Mouse (Mus musculus): ENCODE data around the gene Srpk2.
"Not testable (repeated sequence)": the region's sequence is repeated elsewhere in the genome, so short reads cannot be mapped to it uniquely, and the experiment has no call there.

Srpk2 gene

GRCm38 (mm10) chr5:23672136-23672535 is 12.3 kb downstream of the Srpk2 start:
- DNase-seq (ENCODE audit: low spot score): peak; percentile 84

- no peak for DNase-seq (ENCODE audit: low spot score)
Observed at GRCm38 (mm10) chr5:23670880-23671279, 13.5 kb downstream of the Srpk2 start.

- peak; percentile 50 for DNase-seq (ENCODE audit: low spot score)
Observed at GRCm38 (mm10) chr5:23665906-23666305, 18.5 kb downstream of the Srpk2 start.

- no peak for DNase-seq (ENCODE audit: low spot score)
Observed at GRCm38 (mm10) chr5:23661191-23661590, 23.2 kb downstream of the Srpk2 start.

- no peak for DNase-seq (ENCODE audit: low spot score)
Observed at GRCm38 (mm10) chr5:23658017-23658416, 26.4 kb downstream of the Srpk2 start.

GRCm38 (mm10) chr5:23656590-23656989 is 27.8 kb downstream of the Srpk2 start:
- DNase-seq (ENCODE audit: low spot score): peak; percentile 44

GRCm38 (mm10) chr5:23655030-23655429 is 29.4 kb downstream of the Srpk2 start:
- peak; percentile 75 for DNase-seq (ENCODE audit: low spot score)

- no peak for DNase-seq (ENCODE audit: low spot score)
Observed at GRCm38 (mm10) chr5:23652326-23652725, 32.1 kb downstream of the Srpk2 start.

- DNase-seq (ENCODE audit: low spot score): no peak
Observed at GRCm38 (mm10) chr5:23651786-23652185, 32.6 kb downstream of the Srpk2 start.

- DNase-seq (ENCODE audit: low spot score): no peak
Observed at GRCm38 (mm10) chr5:23650504-23650903, 33.9 kb downstream of the Srpk2 start.

GRCm38 (mm10) chr5:23649246-23649645 is 35.2 kb downstream of the Srpk2 start:
- no peak for DNase-seq (ENCODE audit: low spot score)

- DNase-seq (ENCODE audit: low spot score): no peak
Observed at GRCm38 (mm10) chr5:23645671-23646070, 38.7 kb downstream of the Srpk2 start.

- DNase-seq (ENCODE audit: low spot score): not testable (repeated sequence)
Observed at GRCm38 (mm10) chr5:23639193-23639592, 45.2 kb downstream of the Srpk2 start.

GRCm38 (mm10) chr5:23638023-23638422 is 46.4 kb downstream of the Srpk2 start:
- DNase-seq (ENCODE audit: low spot score): no peak

GRCm38 (mm10) chr5:23637337-23637736 is 47.1 kb downstream of the Srpk2 start:
- no peak for DNase-seq (ENCODE audit: low spot score)

- no peak for DNase-seq (ENCODE audit: low spot score)
Observed at GRCm38 (mm10) chr5:23631490-23631889, 52.9 kb downstream of the Srpk2 start.

- peak; percentile 51 for DNase-seq (ENCODE audit: low spot score)
Observed at GRCm38 (mm10) chr5:23627221-23627620, 57.2 kb downstream of the Srpk2 start.

- no peak for DNase-seq (ENCODE audit: low spot score)
Observed at GRCm38 (mm10) chr5:23626173-23626572, 58.2 kb downstream of the Srpk2 start.

- no peak for DNase-seq (ENCODE audit: low spot score)
Observed at GRCm38 (mm10) chr5:23620621-23621020, 63.8 kb downstream of the Srpk2 start.

- DNase-seq (ENCODE audit: low spot score): no peak
Observed at GRCm38 (mm10) chr5:23618656-23619055, 65.8 kb downstream of the Srpk2 start.

- peak; percentile 71 for DNase-seq (ENCODE audit: low spot score)
Observed at GRCm38 (mm10) chr5:23617104-23617415, 67.4 kb downstream of the Srpk2 start.

- DNase-seq (ENCODE audit: low spot score): peak; percentile 84
Observed at GRCm38 (mm10) chr5:23616270-23617103, 67.9 kb downstream of the Srpk2 start.

- no peak for DNase-seq (ENCODE audit: low spot score)
Observed at GRCm38 (mm10) chr5:23615586-23616269, 68.7 kb downstream of the Srpk2 start.
